Comparison of ENCODE assay signal across 23 mouse cellular contexts in the genomic region with DNA sequence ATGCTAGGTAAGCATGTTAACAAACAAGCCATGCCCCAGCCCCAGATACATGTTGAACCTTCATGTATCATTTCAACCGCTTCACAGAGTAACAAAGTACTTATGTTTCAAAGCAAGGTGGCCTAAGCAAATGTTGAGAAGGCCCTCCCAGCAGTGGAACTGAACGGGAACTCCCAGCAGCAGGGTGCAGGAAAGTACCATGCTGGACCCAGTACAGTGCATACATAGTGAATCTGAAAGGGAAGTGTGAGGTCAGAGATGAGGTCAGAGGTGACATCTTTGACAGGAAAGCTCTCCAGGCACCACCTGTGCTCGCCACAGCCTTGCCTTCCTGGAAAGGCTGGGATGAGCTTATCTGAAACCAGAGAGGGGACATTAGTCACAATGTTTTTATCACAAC. TPM values are rescaled to one million over a fixed set of nuclear protein-coding genes. Genes with fewer than 3 reads are reported as not detected.
DNase-seq lines count a peak whose midpoint lies in the region; ATAC-seq lines count a peak whose summit lies in the region.
"Had no signal": no experiment of that assay in that cellular context is flagged by ENCODE, and none has a peak within 500 bp of the region (broad histone marks: within the 10 kb centered on the region; RNA-seq: fewer than 3 reads in every experiment).

No protein-coding gene starts in this region.

- H3K27me3 ChIP-seq in hindbrain, embryonic 13.5 days = no peaks in the 10 kb centered on the region
- H3K27me3 ChIP-seq: embryonic facial prominence, embryonic 12.5 days had no signal

- no peak overlapping the region for H3K9ac ChIP-seq in hindbrain, embryonic 13.5 days
- H3K9ac ChIP-seq: embryonic facial prominence, embryonic 12.5 days; liver, postnatal 0 days had no signal

- H3K27ac ChIP-seq in hindbrain, embryonic 13.5 days = no peak overlapping the region
- H3K27ac ChIP-seq: embryonic facial prominence, embryonic 12.5 days; heart, embryonic 10.5 days; left cerebral cortex, adult 2 months; limb, embryonic 10.5 days had no signal

- peak; percentile 75 for ATAC-seq in CD4-positive, CD25-positive, alpha-beta regulatory T cell, adult 4 months
- 0 out of 2 replicates have a peak, but pooled peaks have one; percentile 49 for ATAC-seq in megakaryocyte, adult 5-6 weeks (ENCODE audit: poor library complexity, severe bottlenecking)
- ATAC-seq in hindbrain, embryonic 13.5 days (ENCODE audit: low FRiP score) = no peak
- ATAC-seq: forebrain, embryonic 14.5 days; hindbrain, embryonic 16.5 days; liver, postnatal 0 days; midbrain, embryonic 16.5 days had no signal

- H3K4me2 ChIP-seq in hindbrain, embryonic 13.5 days = no peak overlapping the region
- H3K4me2 ChIP-seq: embryonic facial prominence, embryonic 12.5 days had no signal

- 81% methylated on average over 3 of the region's 3 CpGs for WGBS in hindbrain, embryonic 13.5 days

- DNase-seq in heart, adult 9 months (ENCODE audit: low spot score in 2 of 2) = peak; percentile 10 to 28
- DNase-seq in heart, postnatal 10 days = no peak
- DNase-seq in A20 (ENCODE audit: low read depth, low spot score) = peak; percentile 53
- no peak for DNase-seq in left cerebral cortex, postnatal 4 days
- DNase-seq: adrenal gland, postnatal 36 days; cerebellum, adult 11-12 months; cerebellum, postnatal 25 days; gastrocnemius, postnatal 10 days; kidney, adult 18-20 months; liver, postnatal 0 days; lung, postnatal 10 days; retina, postnatal 1 day; thymus, postnatal 36 days had no signal

- intact Hi-C loops in heart, postnatal 10 days (cut with DNase I) = no loop called here
- intact Hi-C loops in left cerebral cortex, postnatal 4 days (cut with DNase I) = no loop called here

- no peak overlapping the region for H3K4me3 ChIP-seq in hindbrain, embryonic 13.5 days
- H3K4me3 ChIP-seq: embryonic facial prominence, embryonic 12.5 days; heart, embryonic 10.5 days; left cerebral cortex, adult 2 months; limb, embryonic 10.5 days had no signal

- no peaks in the 10 kb centered on the region for H3K36me3 ChIP-seq in hindbrain, embryonic 13.5 days
- H3K36me3 ChIP-seq: embryonic facial prominence, embryonic 12.5 days; heart, embryonic 10.5 days; limb, embryonic 10.5 days had no signal

- H3K4me1 ChIP-seq in hindbrain, embryonic 13.5 days (replicated peaks) = no peaks in the 10 kb centered on the region
- H3K4me1 ChIP-seq: embryonic facial prominence, embryonic 12.5 days had no signal

- no peaks in the 10 kb centered on the region for H3K9me3 ChIP-seq in hindbrain, embryonic 13.5 days
- H3K9me3 ChIP-seq: embryonic facial prominence, embryonic 12.5 days; heart, embryonic 10.5 days; limb, embryonic 10.5 days had no signal

RNA-seq across cellular contexts. Expression of a gene that starts 25.4 kb away (rescaled TPM):
- total RNA-seq in heart, postnatal 10 days (2021) = 10 to 100 TPM; 39.6 to 42.0 TPM
- 1 to 10 TPM; 5.7 to 5.8 TPM for polyA plus RNA-seq in CD4-positive, CD25-positive, alpha-beta regulatory T cell, adult 4 months (2017; shearing (Covaris generic))
- total RNA-seq in megakaryocyte, adult 5-6 weeks (2015) = 0.23 and 0.31 TPM in 2 replicates
- total RNA-seq in megakaryocyte, adult 5-6 weeks (2017) = 0.22 and 0.57 TPM in 2 replicates
- total RNA-seq in left cerebral cortex, postnatal 4 days (2021) = 100 to 1,000 TPM; 194 to 195 TPM
- polyA plus RNA-seq in hindbrain, embryonic 13.5 days (2015; fragmentation: Nextera tagmentation; extraction: Ambion mirVana) = 6.2 and 7.3 TPM in 2 replicates

RNA-seq across cellular contexts. Expression of a gene that starts 55.4 kb away (rescaled TPM):
- 10 to 100 TPM; 23.8 to 24.4 TPM for total RNA-seq in heart, postnatal 10 days (2021)
- polyA plus RNA-seq in CD4-positive, CD25-positive, alpha-beta regulatory T cell, adult 4 months (2017; shearing (Covaris generic)) = 10 to 100 TPM; 83.5 to 93.7 TPM
- 34.2 and 35.6 TPM in 2 replicates for total RNA-seq in megakaryocyte, adult 5-6 weeks (2015)
- 19.3 and 27.3 TPM in 2 replicates for total RNA-seq in megakaryocyte, adult 5-6 weeks (2017)
- total RNA-seq in left cerebral cortex, postnatal 4 days (2021) = 10 to 100 TPM; 24.2 to 25.3 TPM
- polyA plus RNA-seq in hindbrain, embryonic 13.5 days (2015; fragmentation: Nextera tagmentation; extraction: Ambion mirVana) = 49.3 and 56.9 TPM in 2 replicates

Comparison
In these comparisons a context has a peak if more than half of its experiments do, and no peak if none do; other contexts are left out.
1. DNase-seq: peak in heart, adult 9 months (2 of 2) and A20 (single experiment); none in heart, postnatal 10 days (0 of 2) and left cerebral cortex, postnatal 4 days (single experiment).
2. RNA of a gene that starts 25.4 kb away (total RNA-seq): 194 to 195 TPM in left cerebral cortex, postnatal 4 days and 39.6 to 42.0 TPM in heart, postnatal 10 days; 0.22 to 0.57 TPM in megakaryocyte, adult 5-6 weeks; every median in the first group is over 10 times any median in the second.